Mouse (Mus musculus) adrenal gland (tissue): Measurements from ENCODE around the gene Vwa2.

Experiments used
- intact Hi-C: fragments of 180-260 bp; cut with DNase I; formaldehyde crosslinking; loops from one replicate; pipeline ENCODE4 v1.15.1; 2025

Gene Vwa2

GRCm38 (mm10) chr19:56947971-56948610 lies 74.0 kb downstream of the Vwa2 start:
- intact Hi-C loops = no loop called here

- intact Hi-C loops = no loop called here
Observed at GRCm38 (mm10) chr19:56949868-56950267, 75.8 kb downstream of the Vwa2 start.

GRCm38 (mm10) chr19:56950818-56951217 lies 76.8 kb downstream of the Vwa2 start:
- intact Hi-C loops = no loop called here

GRCm38 (mm10) chr19:56953856-56954255 lies 79.8 kb downstream of the Vwa2 start:
- intact Hi-C loops = no loop called here

- intact Hi-C loops = no loop called here
Observed at GRCm38 (mm10) chr19:56954857-56955256, 80.8 kb downstream of the Vwa2 start.

GRCm38 (mm10) chr19:56955568-56956513 lies 81.8 kb downstream of the Vwa2 start:
- intact Hi-C loops = no loop called here

GRCm38 (mm10) chr19:56958011-56958410 lies 84.0 kb downstream of the Vwa2 start:
- intact Hi-C loops = no loop called here

GRCm38 (mm10) chr19:56958582-56959021 lies 84.6 kb downstream of the Vwa2 start:
- intact Hi-C loops = no loop called here

- intact Hi-C loops = no loop called here
Observed at GRCm38 (mm10) chr19:56959057-56959456, 85.0 kb downstream of the Vwa2 start.

- intact Hi-C loops = no loop called here
Observed at GRCm38 (mm10) chr19:56959601-56960000, 85.6 kb downstream of the Vwa2 start.
